Mouse (Mus musculus) hematopoietic stem cell, adult 5-6 weeks (primary cell): Measurements from ENCODE around the gene Gm9. TPM values are rescaled to one million over a fixed set of nuclear protein-coding genes. Genes with fewer than 3 reads are reported as not detected.
A peak's percentile ranks its signal among the peaks of the same experiment; 100 is the strongest.
"Not testable (repeated sequence)": the region's sequence is repeated elsewhere in the genome, so short reads cannot be mapped to it uniquely, and the experiment has no call there.

Experiments used
- ATAC-seq, 2 experiments: fragments of 125-278 bp in 1 of 2; replicated peaks in 1 of 2; 2 replicates each; pipeline ENCODE4 v1.8.0; 2016 to 2017; ENCODE audit warnings: inconsistent platforms in 2 of 2, mild to moderate bottlenecking in 2 of 2, moderate number of reproducible peaks in 2 of 2, low read depth in 1 of 2, moderate TSS enrichment in 1 of 2; ENCODE audit not compliant: low FRiP score in 2 of 2, poor library complexity in 2 of 2, severe bottlenecking in 2 of 2, insufficient read depth in 1 of 2, low TSS enrichment in 1 of 2
- total RNA-seq: library from RNA; stranded (forward); fragments of 172-1452, 232-1000 nt; gene quantifications from 2 replicates; pipeline ENCODE4 v1.2.3, GENCODE M21; 2017

The Gm9 gene
- not detected in 2 replicates for total RNA-seq

DNA sequence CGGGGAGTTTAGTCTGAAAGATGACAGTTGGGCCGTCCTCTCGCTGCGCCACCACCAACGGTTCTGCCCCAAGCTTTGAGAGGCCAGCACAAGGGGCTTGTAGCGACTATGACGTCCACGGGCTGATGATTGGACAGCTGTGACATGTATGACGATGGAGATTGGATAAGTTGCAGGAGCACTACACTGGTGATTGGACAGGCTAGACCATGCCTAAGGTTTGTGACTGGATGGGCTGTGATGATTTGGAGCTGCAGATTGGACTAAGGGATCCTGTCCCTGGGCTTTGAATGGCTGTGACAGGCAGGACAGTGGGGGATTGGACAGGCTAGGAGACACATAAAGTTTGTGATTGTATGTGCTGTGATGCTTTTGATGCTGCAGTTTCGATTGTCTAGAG, at the start of gene Gm9:
Gm9 (minus strand) TSS at position 101 of the 400 bp plus-strand sequence.
- no peak for ATAC-seq

DNA sequence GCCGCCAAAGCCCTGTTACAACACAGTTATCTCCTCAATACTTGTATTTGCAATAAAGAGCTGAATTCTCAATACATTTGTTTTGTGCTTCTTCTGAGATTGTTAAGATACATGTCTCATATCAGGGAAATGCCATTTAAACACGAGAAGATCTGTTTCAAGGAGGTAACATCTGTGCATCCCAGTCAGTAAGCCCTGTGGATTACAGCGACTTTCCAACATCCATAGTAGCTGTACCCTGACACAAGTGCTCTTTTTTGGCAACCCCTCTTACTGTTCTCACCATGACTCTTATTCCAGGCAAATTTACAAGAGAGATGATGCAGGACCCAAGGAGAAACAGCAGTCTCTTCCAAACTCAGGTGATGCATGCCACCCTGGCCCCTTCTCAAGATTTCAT, 38.8 kb upstream of the Gm9 start, which contains the start of gene Rhox3a:
Rhox3a (plus strand) TSS at position 301 of the 400 bp plus-strand sequence.
- ATAC-seq = not testable (repeated sequence)

DNA sequence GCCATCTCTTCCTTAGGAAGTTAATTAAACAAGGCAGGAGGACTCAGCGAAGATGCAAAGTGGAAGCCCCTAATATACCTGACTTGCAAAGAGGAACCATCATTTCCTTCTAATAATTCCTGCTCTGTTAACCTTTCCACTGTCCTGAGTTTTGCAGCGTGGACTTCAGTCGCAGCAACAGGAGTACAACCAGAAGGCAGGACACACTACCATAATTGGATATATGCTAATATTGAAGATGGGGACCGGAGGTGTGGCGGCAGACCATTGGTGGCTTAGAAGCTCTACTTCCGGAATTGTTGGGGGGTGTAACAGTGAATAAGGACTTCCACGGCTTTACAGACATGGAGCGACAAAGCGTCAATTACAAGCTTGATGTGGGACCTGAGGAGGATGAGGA, 33.8 kb upstream of the Gm9 start, which contains the start of gene Rhox2a:
Rhox2a (plus strand) TSS at position 301 of the 400 bp plus-strand sequence.
- ATAC-seq = not testable (repeated sequence)

DNA sequence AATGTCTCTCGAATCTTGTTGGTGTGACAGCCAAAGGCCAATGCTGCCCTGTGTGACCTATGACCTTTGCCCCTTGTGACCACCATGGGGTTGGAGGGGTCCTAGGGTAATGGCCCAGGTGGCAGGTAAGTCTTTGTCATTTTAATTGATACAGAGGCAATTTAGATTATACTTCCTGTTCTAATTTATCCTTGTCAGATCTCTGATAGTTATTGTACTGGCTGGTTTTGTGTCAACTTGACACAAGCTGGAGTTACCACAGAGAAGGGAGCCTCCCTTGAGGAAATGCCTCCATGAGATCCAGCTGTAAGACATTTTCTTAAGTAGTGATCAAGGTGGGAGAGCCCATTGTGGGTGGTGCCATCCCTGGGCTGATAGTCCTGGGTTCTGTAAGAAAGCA, 11.3 kb upstream of the Gm9 start, which contains the start of gene Rhox1:
Rhox1 (minus strand) TSS at position 101 of the 400 bp plus-strand sequence.
- not testable (repeated sequence) for ATAC-seq

DNA sequence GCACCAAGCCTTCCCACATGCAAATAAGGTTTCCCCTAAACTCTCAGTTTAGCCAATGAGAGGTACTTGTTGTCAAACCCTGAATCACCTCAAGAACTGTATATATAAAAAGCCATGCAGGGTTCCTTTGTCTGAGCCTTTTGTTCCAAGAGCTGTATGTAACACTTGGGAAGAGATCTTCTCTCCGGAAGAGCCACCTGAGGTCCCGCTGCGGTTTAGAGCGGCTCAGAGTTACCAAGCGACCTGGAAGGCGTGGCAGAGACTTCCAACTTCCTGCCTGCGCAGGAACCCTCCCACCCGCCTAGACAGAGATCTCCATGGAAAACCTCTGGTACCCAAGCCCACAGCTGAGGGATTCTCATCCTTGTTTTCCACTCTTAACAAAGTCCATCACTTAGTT, 12.2 kb downstream of the Gm9 start:
- no peak for ATAC-seq

DNA sequence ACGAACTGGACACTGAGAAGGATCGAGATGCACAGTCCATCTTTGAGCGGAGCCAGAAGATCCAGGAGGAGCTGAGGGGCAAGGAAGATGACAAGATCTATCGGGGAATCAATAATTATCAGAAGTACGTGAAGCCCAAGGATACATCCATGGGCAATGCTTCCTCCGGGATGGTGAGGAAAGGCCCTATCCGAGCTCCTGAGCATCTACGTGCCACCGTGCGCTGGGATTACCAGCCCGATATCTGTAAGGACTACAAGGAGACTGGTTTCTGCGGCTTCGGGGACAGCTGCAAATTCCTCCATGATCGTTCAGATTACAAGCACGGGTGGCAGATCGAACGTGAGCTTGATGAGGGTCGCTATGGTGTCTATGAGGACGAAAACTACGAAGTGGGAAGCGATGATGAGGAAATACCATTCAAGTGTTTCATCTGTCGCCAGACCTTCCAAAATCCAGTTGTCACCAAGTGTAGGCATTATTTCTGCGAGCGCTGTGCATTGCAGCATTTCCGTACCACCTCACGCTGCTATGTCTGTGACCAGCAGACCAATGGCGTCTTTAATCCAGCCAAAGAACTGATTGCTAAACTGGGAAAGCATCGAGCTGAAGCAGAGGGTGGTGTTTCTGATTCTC, 19.0 kb downstream of the Gm9 start:
- ATAC-seq = peak; percentile 23 to 36; a peak in 3 of 4 replicates

DNA sequence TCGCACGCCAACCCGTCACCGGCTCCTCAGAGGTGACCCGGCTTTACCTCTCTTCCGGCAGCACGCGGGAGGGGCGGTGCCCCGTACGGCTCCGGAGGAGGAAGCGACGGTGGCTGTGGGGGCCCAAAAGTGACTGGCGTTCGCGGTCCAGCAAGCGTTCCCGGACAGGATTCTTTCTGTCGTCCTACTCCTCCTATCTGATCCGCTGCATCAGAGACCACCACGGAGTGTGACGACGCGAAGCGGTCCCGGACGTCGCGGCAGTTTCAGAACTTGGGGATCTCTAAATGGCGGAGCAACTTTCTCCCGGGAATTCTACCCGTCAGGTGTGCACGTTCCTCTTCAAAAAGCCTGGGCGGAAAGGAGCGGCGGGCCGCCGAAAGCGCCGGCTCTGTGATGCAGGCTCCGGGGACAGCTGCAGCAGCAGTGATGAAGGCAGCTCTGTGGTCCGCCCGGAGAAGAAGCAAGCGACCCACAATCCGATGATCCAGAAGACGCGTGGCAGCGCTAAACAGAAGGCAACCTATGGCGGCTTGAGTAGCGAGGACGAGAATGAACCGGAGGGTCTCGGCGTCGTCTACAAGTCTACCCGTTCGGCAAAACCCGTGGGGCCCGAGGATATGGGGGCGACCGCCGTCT, 19.6 kb downstream of the Gm9 start, which contains the start of the genes Ndufa1 and Rnf113a1:
Ndufa1 (minus strand) TSS at position 59 of the 639 bp plus-strand sequence.
Rnf113a1 (plus strand) TSS at position 141 of the 639 bp plus-strand sequence.
- ATAC-seq = peak; percentile 85 to 96

DNA sequence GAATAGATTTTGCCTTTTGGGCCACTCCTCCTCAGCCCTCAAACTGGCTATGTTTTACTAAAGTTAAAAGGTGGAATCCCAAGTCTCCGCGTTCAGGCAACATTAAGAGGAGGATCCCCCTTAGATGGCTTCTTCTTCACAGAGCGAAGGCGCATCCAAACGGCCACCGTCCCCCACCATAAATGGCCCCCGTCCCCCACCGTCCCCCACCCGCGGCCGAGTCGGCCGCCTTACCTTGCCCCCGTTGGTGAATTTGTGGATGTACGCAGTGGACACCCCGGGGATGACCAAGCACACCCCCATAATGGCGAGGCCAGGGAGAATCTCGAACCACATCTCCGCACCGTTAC, 20.1 kb downstream of the Gm9 start:
- 0 out of 4 replicates have a peak, but pooled peaks of 1 of the 2 experiments have one; percentile 6 for ATAC-seq

DNA sequence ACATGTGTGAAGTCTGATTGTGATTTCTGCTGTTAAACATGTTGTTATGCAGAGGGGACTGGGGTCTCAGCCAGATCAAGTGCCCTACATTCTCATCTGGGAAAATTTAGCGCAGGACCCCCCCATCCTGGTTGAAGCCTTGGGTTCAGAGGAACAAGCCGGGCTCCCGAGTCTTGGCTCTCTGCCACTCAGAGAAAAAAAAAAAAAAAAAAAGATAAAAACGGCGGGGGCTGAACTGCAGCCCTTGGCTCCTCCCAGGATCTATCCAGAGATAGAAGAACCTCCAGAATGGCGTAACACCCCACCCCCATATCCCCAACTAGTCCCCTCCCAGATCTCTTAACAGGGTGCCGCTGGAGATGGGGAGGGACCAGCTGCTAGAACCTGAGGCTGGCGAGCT, 26.4 kb downstream of the Gm9 start:
- not testable (repeated sequence) for ATAC-seq

DNA sequence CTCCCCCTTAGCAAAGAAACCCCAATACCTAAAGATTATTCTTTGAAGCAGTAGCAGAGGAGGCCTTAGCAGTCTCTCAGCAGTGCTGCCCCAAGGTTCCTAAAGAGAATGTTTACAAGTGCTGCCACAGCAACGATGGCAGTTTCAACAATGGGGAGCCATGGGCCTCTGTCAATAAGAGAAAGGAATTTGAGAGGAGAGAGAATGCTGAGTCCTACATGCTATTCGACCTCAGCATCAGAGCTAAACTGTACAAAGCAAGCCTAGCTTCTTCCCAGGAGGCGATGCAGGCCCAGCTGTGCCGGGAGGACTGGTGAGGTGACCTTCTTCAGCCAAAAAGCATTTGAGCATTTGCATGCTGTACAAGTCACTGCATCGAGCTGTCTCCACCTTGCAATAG, 42.1 kb downstream of the Gm9 start, which contains the start of gene Akap14:
Akap14 (minus strand) TSS at position 101 of the 400 bp plus-strand sequence.
- ATAC-seq = no peak

DNA sequence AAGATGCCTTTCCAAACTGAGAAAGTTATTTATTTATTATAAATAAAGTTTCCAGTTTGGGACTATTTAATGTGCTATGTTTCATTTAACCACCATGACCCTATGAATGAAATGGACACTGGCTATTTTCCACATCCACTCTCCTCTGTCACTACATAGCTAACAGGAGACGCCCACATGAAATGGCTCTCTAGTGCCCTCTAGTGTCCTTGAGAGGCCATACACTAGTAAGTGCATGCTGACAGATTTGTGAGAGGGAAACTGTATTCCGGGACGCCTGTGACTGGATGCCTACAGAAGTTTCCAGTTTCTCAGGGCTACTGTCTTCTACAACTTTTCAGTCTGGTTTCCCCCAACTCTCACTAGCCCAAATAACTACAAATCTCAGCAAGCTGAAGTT, 43.8 kb downstream of the Gm9 start:
- ATAC-seq = peak; percentile 62 to 66; a peak in 2 of 4 replicates

DNA sequence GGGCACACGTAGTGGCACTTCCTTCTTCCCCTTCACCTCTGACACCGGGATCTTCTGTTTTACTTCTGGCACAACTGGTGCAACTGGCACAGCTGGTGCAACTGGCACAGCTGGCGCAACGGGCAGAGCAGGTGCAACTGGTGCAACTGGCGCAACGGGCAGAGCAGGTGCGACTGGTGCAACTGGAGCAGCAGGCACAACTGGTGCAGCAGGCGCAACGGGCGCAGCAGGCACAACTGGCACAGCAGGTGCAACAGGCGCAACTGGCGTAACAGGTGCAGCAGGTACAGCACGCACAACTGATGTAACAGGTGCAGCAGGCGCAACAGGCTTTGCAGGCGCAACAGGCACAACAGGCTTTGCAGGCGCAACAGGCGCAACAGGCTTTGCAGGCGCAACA, 47.7 kb downstream of the Gm9 start:
- ATAC-seq = no peak

DNA sequence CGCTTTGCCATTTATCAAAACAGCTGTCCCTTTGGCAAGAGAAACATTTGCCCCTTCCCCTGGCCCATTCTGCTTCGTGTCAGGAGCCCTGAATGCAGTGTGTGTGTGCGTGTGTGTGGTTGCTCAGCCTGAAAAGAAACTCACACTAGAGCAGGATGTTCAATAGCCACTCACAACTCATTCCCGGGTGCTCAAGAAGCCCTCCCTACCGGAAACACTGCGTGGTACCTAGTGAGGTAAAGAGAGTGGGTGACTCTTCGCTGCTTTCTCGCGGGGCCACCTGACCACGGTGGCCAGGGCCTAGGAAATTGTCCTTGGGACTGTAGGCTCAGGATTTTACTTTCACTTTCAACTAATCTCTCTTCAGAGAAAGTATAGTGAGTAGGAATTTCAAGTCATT, 49.7 kb downstream of the Gm9 start:
- ATAC-seq = peak in 1 of 2 experiments; percentile 42; a peak in 1 of 4 replicates

Other genes with a start within 250 kb of the Gm9 start
- gene Sept6, start 219.2 kb downstream of the Gm9 start, total RNA-seq = 120 and 122 TPM in 2 replicates
- gene Sowahd, start 162.2 kb downstream of the Gm9 start, total RNA-seq = not detected in 2 replicates
- gene Rpl39, start 125.6 kb downstream of the Gm9 start, total RNA-seq = 5,658 and 5,878 TPM in 2 replicates
- gene Upf3b, start 100.7 kb downstream of the Gm9 start, total RNA-seq = 53.0 and 71.3 TPM in 2 replicates
- gene Nkap, start 84.2 kb downstream of the Gm9 start, total RNA-seq = 35.7 and 47.8 TPM in 2 replicates
- not detected in 2 replicates for gene Akap14, start 42.2 kb downstream of the Gm9 start, total RNA-seq
- gene Ndufa1, start 19.9 kb downstream of the Gm9 start, total RNA-seq = 40.3 and 70.0 TPM in 2 replicates
- 1.0 and 1.9 TPM in 2 replicates for gene Rnf113a1, start 19.8 kb downstream of the Gm9 start, total RNA-seq
- gene Rhox1, start 11.2 kb upstream of the Gm9 start, total RNA-seq = not detected in 2 replicates
- gene Rhox2a, start 33.9 kb upstream of the Gm9 start, total RNA-seq = not detected in 2 replicates
- not detected in 2 replicates for gene Rhox3a, start 38.9 kb upstream of the Gm9 start, total RNA-seq
- gene Rhox4a, start 54.3 kb upstream of the Gm9 start, total RNA-seq = not detected in 2 replicates
- not detected in 2 replicates for gene Rhox3a2, start 169.0 kb upstream of the Gm9 start, total RNA-seq
- not detected in 2 replicates for gene Rhox4a2, start 179.8 kb upstream of the Gm9 start, total RNA-seq
- gene Rhox2b, start 201.0 kb upstream of the Gm9 start, total RNA-seq = not detected in 2 replicates
- not detected in 2 replicates for gene Rhox4b, start 221.5 kb upstream of the Gm9 start, total RNA-seq
- not detected in 2 replicates for gene Rhox2c, start 242.6 kb upstream of the Gm9 start, total RNA-seq
- not detected in 2 replicates for gene Rhox3c, start 247.5 kb upstream of the Gm9 start, total RNA-seq